Mouse (Mus musculus): ENCODE data around the gene Igsf9b.

Gene Igsf9b

DNA sequence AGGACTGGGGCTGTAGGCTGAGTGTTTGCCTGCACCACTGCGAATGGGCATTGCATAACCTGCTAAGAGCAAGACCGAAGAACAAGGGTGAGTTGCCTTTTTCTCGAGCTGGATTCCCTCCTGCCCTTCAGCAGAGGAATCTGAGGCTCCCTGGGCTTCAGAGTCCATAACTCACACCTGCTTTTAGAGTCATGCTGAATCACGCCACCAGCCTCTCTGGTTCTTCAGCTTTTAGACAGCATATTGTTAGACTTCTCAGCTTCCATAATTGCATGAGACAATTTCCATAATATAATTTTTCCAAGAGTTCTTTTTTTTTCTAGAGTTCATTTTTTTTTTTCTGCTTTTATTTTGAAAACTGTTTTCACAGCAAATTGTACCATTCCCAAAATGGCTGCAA lies 4.6 kb upstream of the Igsf9b start:
- no peak for DNase-seq

GRCm38 (mm10) chr9:27299286-27300187 lies 533 bp downstream of the Igsf9b start:
- DNase-seq = peak; percentile 51

DNA sequence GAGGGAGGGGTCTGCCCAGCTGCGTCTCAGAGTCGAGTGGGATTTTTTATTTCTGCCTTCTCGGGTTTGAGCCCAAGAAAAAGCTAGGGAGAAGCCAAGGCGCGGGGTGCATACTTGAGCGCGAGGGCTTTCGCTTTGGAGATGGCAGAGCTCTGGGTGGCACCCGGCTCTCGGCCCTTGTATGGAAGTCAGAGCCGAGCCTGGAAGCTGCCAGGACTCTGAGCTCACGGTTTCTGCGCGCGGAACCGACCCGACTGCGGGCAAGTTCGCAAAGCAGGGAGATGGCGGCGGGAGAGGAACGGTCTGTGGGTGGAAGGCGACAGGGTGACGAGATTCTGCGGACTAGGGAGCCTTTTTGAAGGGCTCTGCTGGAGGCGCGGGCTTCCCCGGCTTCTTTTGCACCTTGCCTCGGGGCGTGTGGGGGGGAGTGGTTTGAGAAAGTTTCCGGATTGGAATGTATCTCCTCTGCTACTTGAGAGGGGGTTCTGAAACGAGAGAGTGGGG lies 1.2 kb downstream of the Igsf9b start:
- peak; percentile 57 for DNase-seq

DNA sequence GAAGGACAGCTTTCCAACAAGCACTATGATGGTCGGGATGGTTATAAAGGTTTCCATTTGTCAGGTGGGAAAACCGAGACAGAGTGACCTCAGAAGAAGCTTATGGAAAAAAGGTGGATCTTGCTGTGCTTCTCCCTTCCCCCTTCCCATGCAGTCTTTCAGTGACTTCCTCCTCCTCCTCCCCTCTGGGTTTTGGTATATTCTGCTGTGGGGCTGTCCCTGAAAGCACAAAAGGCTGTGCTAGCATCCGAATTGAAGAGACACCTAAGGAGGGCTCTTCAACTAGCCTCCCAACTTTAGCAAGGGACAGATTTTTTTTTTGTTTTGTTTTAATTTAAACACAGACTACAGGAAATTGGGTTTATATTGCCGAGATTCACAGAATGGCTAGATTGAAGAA lies 1.7 kb downstream of the Igsf9b start:
- DNase-seq = no peak

- no peak for DNase-seq
Measured at GRCm38 (mm10) chr9:27301486-27301885, 2.5 kb downstream of the Igsf9b start.

- no peak for DNase-seq
Measured at GRCm38 (mm10) chr9:27302291-27302690, 3.3 kb downstream of the Igsf9b start.

GRCm38 (mm10) chr9:27303571-27304484 lies 4.8 kb downstream of the Igsf9b start:
- DNase-seq = peak; percentile 81

GRCm38 (mm10) chr9:27304485-27305102 lies 5.6 kb downstream of the Igsf9b start:
- no peak for DNase-seq

DNA sequence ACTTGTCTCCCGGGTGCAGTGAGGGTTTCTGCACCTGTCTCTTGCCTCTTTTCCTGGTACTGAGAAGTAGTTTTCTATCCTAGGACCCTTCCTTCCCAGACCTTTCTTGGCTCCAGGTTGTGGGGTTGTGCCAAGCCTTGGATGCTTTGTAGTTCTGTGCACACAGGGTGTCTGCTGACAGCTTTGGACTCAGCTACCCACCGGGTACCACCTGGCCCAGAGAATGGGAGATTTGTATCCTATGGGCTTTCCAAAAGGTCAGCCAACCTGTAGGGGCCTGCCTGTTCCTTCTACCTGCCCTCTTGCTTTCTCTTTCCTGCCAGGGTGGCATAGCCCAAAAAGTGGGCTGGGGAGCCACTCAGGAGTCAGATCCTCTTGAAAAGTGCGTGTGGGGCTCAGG lies 6.5 kb downstream of the Igsf9b start:
- no peak for DNase-seq

DNA sequence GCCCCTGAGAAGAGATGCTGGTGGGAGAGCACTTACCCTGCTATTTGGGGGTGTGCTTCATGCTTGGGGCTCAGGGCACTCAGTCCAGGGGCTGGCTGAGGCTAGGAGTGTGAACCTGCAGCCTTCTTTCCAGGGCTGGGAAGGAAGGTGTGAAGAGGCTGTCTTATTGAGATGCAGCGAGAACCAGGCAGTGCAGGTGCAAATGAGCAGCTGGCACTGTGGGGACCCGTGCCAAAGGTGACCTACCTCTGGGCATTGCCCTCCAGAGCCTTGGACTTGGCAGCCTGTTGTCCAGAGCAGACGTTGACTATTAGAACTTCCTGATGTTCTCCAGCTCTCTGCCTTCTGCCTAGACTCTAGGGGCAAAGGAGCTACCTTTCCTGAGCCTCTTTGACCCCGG lies 7.6 kb downstream of the Igsf9b start:
- no peak for DNase-seq

GRCm38 (mm10) chr9:27307265-27307664 lies 8.3 kb downstream of the Igsf9b start:
- peak; percentile 60 for DNase-seq

DNA sequence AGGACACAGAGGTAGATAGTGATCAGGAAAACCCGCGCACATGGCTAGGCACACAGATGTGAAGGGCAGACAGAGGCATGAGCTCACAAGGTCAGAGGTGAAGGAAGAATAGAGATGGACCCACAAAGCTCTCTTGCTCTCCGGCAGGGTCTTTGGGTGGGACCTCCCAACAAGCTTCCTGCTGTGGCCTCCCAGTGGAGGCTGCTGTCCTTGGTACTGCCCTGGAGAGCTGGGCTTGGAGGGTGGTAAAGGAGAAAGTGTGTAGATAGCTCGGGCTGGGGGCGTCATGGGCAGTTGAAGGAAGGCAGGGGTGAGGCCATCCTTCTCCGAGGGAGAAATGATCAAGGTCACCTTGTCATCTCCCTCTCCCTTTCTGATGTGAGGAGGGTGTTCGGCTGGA lies 9.0 kb downstream of the Igsf9b start:
- DNase-seq = peak; percentile 65

GRCm38 (mm10) chr9:27308561-27308960 lies 9.6 kb downstream of the Igsf9b start:
- DNase-seq = peak; percentile 72

DNA sequence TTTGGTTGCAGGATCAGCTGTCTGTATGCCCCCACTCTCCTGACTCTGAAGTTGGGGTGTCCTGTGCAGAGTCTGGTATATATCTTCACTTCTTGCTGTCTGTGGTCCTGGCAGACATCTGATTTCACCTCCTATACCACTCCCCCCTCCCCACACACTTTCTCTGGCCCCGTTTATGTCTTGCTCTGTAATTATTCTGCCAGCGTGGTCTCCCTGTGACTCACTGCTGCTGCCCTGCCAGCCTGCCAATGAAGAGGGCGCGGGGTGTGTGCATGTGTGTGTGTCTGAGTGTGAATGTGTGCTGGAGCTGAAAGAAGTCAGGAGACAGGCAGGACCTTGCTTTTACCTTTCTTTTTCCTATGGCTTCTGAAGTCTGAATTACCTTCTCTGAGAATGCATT lies 11.0 kb downstream of the Igsf9b start:
- no peak for DNase-seq

DNA sequence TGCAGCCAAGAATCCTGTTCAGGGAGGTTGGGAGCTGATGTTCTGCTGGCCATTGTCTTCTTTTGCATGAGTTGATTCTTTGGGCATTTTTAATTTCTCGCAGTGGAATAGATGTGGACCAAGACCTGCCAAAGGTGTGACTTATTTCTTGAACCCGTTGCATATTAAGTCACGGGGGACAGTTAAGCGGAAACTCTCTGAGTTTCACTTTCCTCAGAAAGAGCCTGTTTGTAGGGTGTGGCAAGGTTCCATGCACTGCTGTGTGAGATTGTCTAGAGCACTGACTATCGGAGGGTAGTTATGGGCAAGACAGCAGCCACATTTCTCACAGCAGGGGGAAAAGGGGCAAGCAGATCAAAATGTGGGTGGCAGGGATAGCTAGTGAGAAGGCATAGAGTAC lies 14.4 kb downstream of the Igsf9b start:
- DNase-seq = no peak

GRCm38 (mm10) chr9:27321267-27321666 lies 22.3 kb downstream of the Igsf9b start:
- DNase-seq = no peak

DNA sequence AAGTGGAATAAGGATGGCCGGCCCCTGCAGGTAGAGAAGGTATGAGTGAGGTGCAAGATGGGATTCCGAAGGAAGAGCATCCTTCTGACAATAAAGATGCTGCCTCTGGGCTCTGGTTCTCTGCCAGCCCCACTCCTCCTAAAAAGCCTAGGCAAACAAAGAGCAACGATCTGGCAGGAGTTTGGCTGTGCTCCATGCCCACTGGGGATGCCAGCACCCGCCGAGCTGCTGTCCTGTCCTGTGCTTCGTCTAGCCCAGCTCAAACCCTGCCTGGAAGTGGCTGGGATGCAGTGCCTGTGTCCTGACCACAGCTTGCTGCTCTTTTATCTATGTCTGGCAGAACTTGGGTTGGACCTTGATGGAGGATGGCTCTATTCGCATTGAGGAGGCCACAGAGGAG lies 23.3 kb downstream of the Igsf9b start:
- DNase-seq = no peak

DNA sequence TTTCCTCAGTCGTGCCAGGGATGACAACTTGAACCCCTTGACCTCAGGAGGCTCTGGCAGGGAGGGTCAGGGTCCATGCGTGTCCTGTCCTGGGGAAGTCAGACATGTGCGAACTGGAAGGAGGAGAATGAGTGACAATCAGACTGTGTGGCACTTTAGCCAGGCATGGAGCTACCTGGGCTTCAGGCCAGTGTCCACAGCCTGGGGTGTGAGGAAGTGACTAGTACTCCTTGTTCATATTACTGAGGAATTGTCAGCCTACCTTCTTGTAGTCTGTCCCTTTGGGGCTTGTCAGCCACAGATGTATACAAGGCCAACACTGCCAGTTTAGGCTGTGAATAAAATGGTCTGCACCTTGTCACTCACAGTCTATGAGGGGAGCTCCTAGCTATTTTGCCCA lies 24.4 kb downstream of the Igsf9b start:
- no peak for DNase-seq

DNA sequence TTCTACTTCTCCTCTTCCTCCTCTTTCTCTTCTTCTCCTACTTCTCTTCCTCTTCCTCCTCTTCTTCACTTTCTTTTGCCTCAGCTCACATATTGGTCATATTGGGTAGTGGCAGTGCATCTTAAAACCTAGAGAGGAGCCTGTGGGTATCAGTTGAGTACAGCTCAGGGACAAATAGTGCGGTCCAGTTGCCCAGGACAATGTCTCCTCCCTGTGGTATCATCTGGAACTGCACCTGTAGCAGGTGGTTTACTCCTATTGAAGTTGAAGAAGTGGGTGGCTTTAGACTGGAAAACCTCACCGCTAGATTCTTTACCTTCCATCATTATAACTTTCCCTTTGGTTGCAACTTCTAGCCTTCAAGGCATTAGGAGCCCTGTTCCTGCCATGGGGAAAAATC lies 26.9 kb downstream of the Igsf9b start:
- peak; percentile 77 for DNase-seq

DNA sequence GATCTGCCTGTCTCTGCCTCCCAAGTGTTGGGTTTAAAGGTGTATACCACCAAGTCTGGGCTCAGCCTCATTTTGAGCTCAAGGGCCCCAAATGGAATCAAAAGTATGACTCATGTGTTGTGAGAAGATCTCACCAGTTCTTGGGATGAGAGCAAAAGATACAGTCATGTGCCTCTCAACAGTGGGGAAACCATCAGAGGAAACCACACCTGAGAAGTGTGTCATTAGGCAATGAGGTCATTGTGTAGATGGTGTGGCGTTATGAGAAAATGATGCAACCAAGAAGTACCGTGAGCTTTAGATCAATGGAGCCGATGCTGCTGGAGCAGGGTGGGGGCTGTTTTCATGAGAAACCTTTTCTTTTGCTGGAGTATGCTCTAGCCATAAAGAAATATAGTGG lies 28.6 kb downstream of the Igsf9b start:
- DNase-seq = no peak

- DNase-seq = no peak
Measured at GRCm38 (mm10) chr9:27330374-27330773, 31.4 kb downstream of the Igsf9b start.

DNA sequence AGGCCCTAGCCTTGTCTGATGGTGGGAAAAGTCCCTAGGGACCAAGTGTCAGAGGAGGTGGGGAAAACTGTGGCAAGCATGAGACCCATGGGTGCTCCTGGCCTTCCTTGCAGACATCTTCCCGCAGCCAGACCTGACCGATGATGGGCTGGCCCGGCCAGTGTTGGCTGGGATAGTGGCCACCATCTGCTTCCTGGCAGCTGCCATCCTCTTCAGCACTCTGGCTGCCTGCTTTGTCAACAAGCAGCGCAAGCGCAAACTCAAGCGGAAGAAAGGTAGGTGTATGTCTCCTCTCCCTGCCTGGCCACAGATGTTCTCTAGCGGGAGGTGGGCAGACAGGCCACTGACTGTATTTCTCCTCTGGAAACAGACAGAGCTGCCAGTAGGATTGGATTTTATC lies 32.5 kb downstream of the Igsf9b start:
- no peak for DNase-seq

DNA sequence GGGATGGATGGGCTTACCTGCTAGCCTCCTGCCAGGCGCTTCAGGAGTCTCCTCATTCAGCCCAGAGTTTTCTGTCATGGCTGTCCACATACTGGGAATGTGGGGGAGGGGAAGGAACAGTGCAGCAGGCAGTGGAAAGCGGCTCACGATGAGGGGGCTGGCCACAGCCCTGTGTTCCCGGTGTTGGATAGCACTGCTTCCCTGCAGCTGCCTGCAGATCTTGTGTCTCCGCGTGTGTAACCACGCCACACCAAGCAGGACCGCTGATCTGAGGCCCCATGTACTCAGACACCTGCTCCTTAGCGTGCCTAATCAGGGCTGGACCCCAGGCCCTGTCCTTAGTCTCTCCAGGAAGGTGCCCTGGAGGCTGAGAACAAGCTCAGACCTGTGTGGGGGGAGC lies 35.9 kb downstream of the Igsf9b start:
- peak; percentile 4 for DNase-seq

Data from retina, postnatal 1 day (tissue).